Mouse (Mus musculus) heart, adult 2 months (tissue): ENCODE results near the gene Daam2. TPM values are rescaled to one million over a fixed set of nuclear protein-coding genes. Genes with fewer than 3 reads are reported as not detected.

Experiments
- DNase-seq, 2 experiments: peaks; one replicate each; pipeline ENCODE4 v3.0.0; 2021
- H3K27ac ChIP-seq: fragments of 200-600 bp; 2 replicates; pipeline ENCODE4 v1.8.1; 2022
- H3K27me3 ChIP-seq: fragments of 200-500 bp; 2 replicates; pipeline ENCODE4 v1.6.1; 2012; ENCODE audit warnings: mild to moderate bottlenecking, low read length, inconsistent platforms, mixed read lengths; ENCODE audit not compliant: control insufficient read depth, insufficient read depth
- H3K36me3 ChIP-seq: fragments of 200-500 bp; 2 replicates; pipeline ENCODE4 v1.6.1; 2012; ENCODE audit warnings: low read length, inconsistent platforms; ENCODE audit not compliant: control insufficient read depth, insufficient read depth
- H3K4me1 ChIP-seq: fragments of 200-500 bp; 2 replicates; pipeline ENCODE4 v1.6.1; 2011; ENCODE audit warnings: low read length; ENCODE audit not compliant: control insufficient read depth, insufficient read depth
- H3K4me3 ChIP-seq: fragments of 200-600 bp; 2 replicates; pipeline ENCODE4 v1.8.1; 2022
- H3K79me2 ChIP-seq: fragments of 200-500 bp; replicated peaks from 2 replicates; pipeline ENCODE4 v1.6.1; 2012; ENCODE audit warnings: mild to moderate bottlenecking, inconsistent platforms, low read length, moderate library complexity, mixed read lengths; ENCODE audit not compliant: control insufficient read depth, insufficient read depth
- H3K9ac ChIP-seq: fragments of 200-500 bp; 2 replicates; pipeline ENCODE4 v1.6.1; 2012; ENCODE audit warnings: low read depth, mild to moderate bottlenecking, control low read depth, inconsistent platforms, low read length, mixed read lengths
- CTCF ChIP-seq: fragments of 200-600 bp; IDR thresholded peaks from 2 replicates; pipeline ENCODE4 v1.8.1; 2022; ENCODE audit warnings: antibody characterized with exemption, mild to moderate bottlenecking, moderate library complexity
- EP300 ChIP-seq: fragments of 200-500 bp; IDR thresholded peaks from 2 replicates; pipeline ENCODE4 v1.6.1; 2011; ENCODE audit warnings: low read depth, low read length, control low read depth; ENCODE audit not compliant: insufficient read depth
- POLR2A ChIP-seq: fragments of 200-500 bp; IDR thresholded peaks from 2 replicates; pipeline ENCODE4 v1.6.1; 2011; ENCODE audit warnings: mild to moderate bottlenecking, low read depth, low read length, control low read depth; ENCODE audit not compliant: insufficient read depth
- WGBS: fragments of 180-500 bp; shearing (Covaris S2); methylation state at CpG from one replicate; pipeline ENCODE4 v1.1.7; 2018; 5-methylcytosine and 5-hydroxymethylcytosine counted together
- intact Hi-C: fragments of 180-260 bp; cut with DNase I; formaldehyde crosslinking; loops from one replicate; pipeline ENCODE4 v1.15.1; 2025
- long read RNA-seq: library from polyadenylated mRNA; stranded (forward); transcript quantifications from one replicate; pipeline ENCODE4 v2.0.0, GENCODE M21; 2021
- polyA plus RNA-seq: library from polyadenylated mRNA; depleted of rRNA; stranded (reverse); fragments of >200 nt; gene quantifications from 2 replicates; pipeline ENCODE4 v1.2.3, GENCODE M21; 2012; rRNA removed
- total RNA-seq, 2 experiments: library from RNA; stranded (reverse); gene quantifications; 2 replicates each; pipeline ENCODE4 v1.2.3; 2021

Daam2 gene
- total RNA-seq (1 to 10 TPM; 6.4 to 8.8 TPM), polyA plus RNA-seq (4.0 and 6.6 TPM in 2 replicates)
- long read RNA-seq, partial matches to known transcripts, result 0 of 5 reads
- long read RNA-seq, other reads (novel, unspliced or antisense), result 5 of 5 reads

GRCm38 (mm10) chr17:49563830-49564470 is at the start of gene Daam2:
Gene Daam2 (minus strand): TSS chr17:49564343.
- Histone ChIP-seq H3K36me3 (no peaks in the 10 kb centered on the region), H3K4me3 (peak within 1 kb of the TSS; percentile 51), H3K27me3 (no peaks in the 10 kb centered on the region), H3K79me2 (no peaks in the 10 kb centered on the region), H3K27ac (peak within 1 kb of the TSS; percentile 75), H3K9ac (peak within 1 kb of the TSS; percentile 73), H3K4me1 (no peaks in the 10 kb centered on the region)
- peak; percentile 63; the same call in 1 of the 2 replicates for TF ChIP-seq POLR2A
- 0 out of 2 replicates have a peak, but pooled peaks have one; percentile 5 for TF ChIP-seq CTCF
- 0 out of 2 replicates have a peak, but pooled peaks have one; percentile 17 for TF ChIP-seq EP300
- 2% methylated on average over 38 of the region's 38 CpGs for WGBS
- intact Hi-C loops, result loop anchor here (5.0 kb wide), 1 partner anchor 178 kb away; no protein-coding TSS in a partner anchor
- DNase-seq, result peak; percentile 86

- Histone ChIP-seq H3K79me2 (no peaks in the 10 kb centered on the region), H3K27me3 (no peaks in the 10 kb centered on the region; the same call in 1 of the 2 replicates), H3K27ac (no peak overlapping the region), H3K4me3 (no peak overlapping the region), H3K36me3 (no peaks in the 10 kb centered on the region), H3K9ac (no peak overlapping the region), H3K4me1 (no peaks in the 10 kb centered on the region)
- 54% methylated on average over 8 of the region's 8 CpGs for WGBS
- intact Hi-C loops, result no loop called here
- no peak for DNase-seq
- TF ChIP-seq EP300 (no peak), POLR2A (no peak), CTCF (no peak)
These were observed 46.2 kb upstream of the Daam2 start for GRCm38 (mm10) chr17:49610296-49610695.

GRCm38 (mm10) chr17:49607351-49608027 is 43.3 kb upstream of the Daam2 start:
- H3K36me3 ChIP-seq, result no peaks in the 10 kb centered on the region
- H3K9ac ChIP-seq, result no peak overlapping the region
- DNase-seq, result no peak
- no peak for TF ChIP-seq CTCF
- TF ChIP-seq EP300, result no peak
- no peak for TF ChIP-seq POLR2A
- no peaks in the 10 kb centered on the region; the same call in 1 of the 2 replicates for H3K27me3 ChIP-seq
- no peaks in the 10 kb centered on the region for H3K79me2 ChIP-seq
- intact Hi-C loops, result no loop called here
- no peaks in the 10 kb centered on the region for H3K4me1 ChIP-seq
- H3K4me3 ChIP-seq, result no peak overlapping the region
- 61% methylated on average over 7 of the region's 7 CpGs for WGBS
- no peak overlapping the region for H3K27ac ChIP-seq

GRCm38 (mm10) chr17:49605397-49605796 is 41.3 kb upstream of the Daam2 start:
- intact Hi-C loops, result no loop called here
- Histone ChIP-seq H3K9ac (no peak overlapping the region), H3K79me2 (no peaks in the 10 kb centered on the region), H3K4me1 (no peaks in the 10 kb centered on the region), H3K27me3 (no peaks in the 10 kb centered on the region; the same call in 1 of the 2 replicates), H3K36me3 (no peaks in the 10 kb centered on the region), H3K4me3 (no peak overlapping the region), H3K27ac (no peak overlapping the region)
- DNase-seq, result no peak
- WGBS, result 70% methylated on average over 4 of the region's 4 CpGs
- peak; percentile 18 for TF ChIP-seq CTCF
- no peak for TF ChIP-seq POLR2A

- H3K36me3 ChIP-seq, result no peaks in the 10 kb centered on the region
- no peak for DNase-seq
- no peaks in the 10 kb centered on the region for H3K27me3 ChIP-seq
- H3K79me2 ChIP-seq, result no peaks in the 10 kb centered on the region
- TF ChIP-seq EP300 (no peak), POLR2A (no peak), CTCF (no peak)
- H3K4me3 ChIP-seq, result no peak overlapping the region
- H3K27ac ChIP-seq, result no peak overlapping the region
- WGBS, result 56% methylated on average over 8 of the region's 8 CpGs
- H3K4me1 ChIP-seq, result no peaks in the 10 kb centered on the region
- no peak overlapping the region for H3K9ac ChIP-seq
- intact Hi-C loops, result no loop called here
These were observed 25.9 kb upstream of the Daam2 start for GRCm38 (mm10) chr17:49590051-49590450.

GRCm38 (mm10) chr17:49582471-49582870 is 18.3 kb upstream of the Daam2 start:
- DNase-seq, result no peak
- no peaks in the 10 kb centered on the region for H3K79me2 ChIP-seq
- H3K36me3 ChIP-seq, result no peaks in the 10 kb centered on the region
- 60% methylated on average over 11 of the region's 11 CpGs for WGBS
- H3K27me3 ChIP-seq, result no peaks in the 10 kb centered on the region
- no peak overlapping the region for H3K9ac ChIP-seq
- no peak for TF ChIP-seq CTCF
- no peak for TF ChIP-seq POLR2A
- no peak for TF ChIP-seq EP300
- intact Hi-C loops, result no loop called here
- H3K4me3 ChIP-seq, result no peak overlapping the region
- no peaks in the 10 kb centered on the region for H3K4me1 ChIP-seq
- H3K27ac ChIP-seq, result no peak overlapping the region
